Mouse (Mus musculus) hindbrain, embryonic 11.5 days (tissue): Measurements from ENCODE around the gene Iscu. TPM values are rescaled to one million over a fixed set of nuclear protein-coding genes. Genes with fewer than 3 reads are reported as not detected.
"Not testable (repeated sequence)": the region's sequence is repeated elsewhere in the genome, so short reads cannot be mapped to it uniquely, and the experiment has no call there.

Source experiments
- ATAC-seq: fragments of 200-750 bp; cut with Nextera tagmentation; 2 replicates; pipeline ENCODE4 v1.8.0; 2017; ENCODE audit warnings: mild to moderate bottlenecking, moderate TSS enrichment, moderate library complexity; ENCODE audit not compliant: low FRiP score
- DNase-seq: peaks from one replicate; pipeline ENCODE4 v3.0.0-alpha.2; 2015; ENCODE audit warnings: low spot score
- H3K27ac ChIP-seq: fragments of 300-500 bp; sonication (generic); 2 replicates; pipeline ENCODE4 v1.5.1; 2014; ENCODE audit warnings: mild to moderate bottlenecking, low read depth, low read length
- H3K27me3 ChIP-seq: fragments of 300-500 bp; sonication (generic); 2 replicates; pipeline ENCODE4 v1.6.1; 2014; ENCODE audit warnings: mild to moderate bottlenecking, low read length, moderate library complexity, mixed read lengths; ENCODE audit not compliant: control insufficient read depth, insufficient read depth
- H3K36me3 ChIP-seq: fragments of 300-500 bp; sonication (generic); 2 replicates; pipeline ENCODE4 v1.6.1; 2014; ENCODE audit warnings: mild to moderate bottlenecking, low read length, moderate library complexity, mixed read lengths; ENCODE audit not compliant: control insufficient read depth, insufficient read depth
- H3K4me1 ChIP-seq: fragments of 300-500 bp; sonication (generic); replicated peaks from 2 replicates; pipeline ENCODE4 v1.6.1; 2014; ENCODE audit warnings: low read length, mixed read lengths; ENCODE audit not compliant: control insufficient read depth, insufficient read depth
- H3K4me2 ChIP-seq: fragments of 300-500 bp; sonication (generic); replicated peaks from 2 replicates; pipeline ENCODE4 v1.6.1; 2014; ENCODE audit warnings: mild to moderate bottlenecking, low read depth, low read length
- H3K4me3 ChIP-seq: fragments of 300-500 bp; sonication (generic); 2 replicates; pipeline ENCODE4 v1.5.1; 2014; ENCODE audit warnings: low read depth, low read length
- H3K9ac ChIP-seq: fragments of 300-500 bp; sonication (generic); 2 replicates; pipeline ENCODE4 v1.6.1; 2014; ENCODE audit warnings: low read depth, low read length
- H3K9me3 ChIP-seq: fragments of 300-500 bp; sonication (generic); 2 replicates; pipeline ENCODE4 v1.6.1; 2016; ENCODE audit warnings: low read length; ENCODE audit not compliant: control insufficient read depth
- WGBS: fragments of 180-500 bp; shearing (Covaris S2); extraction: QIAGEN DNeasy Blood & Tissue Kit; methylation state at CpG from one replicate; pipeline ENCODE4 v1.1.7; 2014; 5-methylcytosine and 5-hydroxymethylcytosine counted together
- polyA plus RNA-seq: library from polyadenylated mRNA; unstranded; fragments of >200 nt; fragmentation: Nextera tagmentation; extraction: Ambion mirVana; gene quantifications from 2 replicates; pipeline ENCODE4 v1.2.1, GENCODE M21; 2014

Iscu gene
- polyA plus RNA-seq, 1 experiment from 2014 or later: 108 TPM

- peaks cover 15% of the 10 kb centered on the region for H3K4me1 ChIP-seq
- peak within 1 kb of the TSS; percentile 13 for H3K4me3 ChIP-seq
- no peaks in the 10 kb centered on the region for H3K36me3 ChIP-seq
- no peaks in the 10 kb centered on the region for H3K27me3 ChIP-seq
- no peak within 1 kb of the TSS for H3K9ac ChIP-seq
- WGBS: 0% methylated on average over 11 of the region's 11 CpGs
- peak within 1 kb of the TSS; percentile 20 for H3K4me2 ChIP-seq
- H3K27ac ChIP-seq: peak within 1 kb of the TSS; percentile 40; the same call in 1 of the 2 replicates
- ATAC-seq (peak; percentile 83), DNase-seq (peak; percentile 76)
- H3K9me3 ChIP-seq: no peaks in the 10 kb centered on the region
These were observed 27.7 kb downstream of the Iscu start, which contains the start of gene Tmem119 for GRCm38 (mm10) chr5:113800280-113800679. TSS of gene Tmem119 (minus strand) at chr5:113800516.

- Histone ChIP-seq H3K4me2 (no peak overlapping the region), H3K4me1 (peaks cover 5% of the 10 kb centered on the region; the same call in 1 of the 2 replicates), H3K27ac (no peak overlapping the region), H3K9me3 (no peaks in the 10 kb centered on the region), H3K4me3 (no peak overlapping the region), H3K27me3 (0 out of 2 replicates have a peak, but pooled peaks cover 2% of the 10 kb centered on the region), H3K9ac (no peak overlapping the region), H3K36me3 (no peaks in the 10 kb centered on the region)
- DNase-seq (no peak), ATAC-seq (no peak)
- WGBS: 67% methylated on average over 7 of the region's 7 CpGs
These were observed 31.9 kb downstream of the Iscu start for GRCm38 (mm10) chr5:113804395-113804966.

GRCm38 (mm10) chr5:113805301-113805700 is 32.8 kb downstream of the Iscu start:
- H3K36me3 ChIP-seq: no peaks in the 10 kb centered on the region
- no peak overlapping the region for H3K4me3 ChIP-seq
- no peak for ATAC-seq
- DNase-seq: no peak
- 0 out of 2 replicates have a peak, but pooled peaks cover 3% of the 10 kb centered on the region for H3K4me1 ChIP-seq
- H3K27me3 ChIP-seq: 0 out of 2 replicates have a peak, but pooled peaks cover 2% of the 10 kb centered on the region
- H3K9ac ChIP-seq: no peak overlapping the region
- 83% methylated on average over 9 of the region's 9 CpGs for WGBS
- no peaks in the 10 kb centered on the region for H3K9me3 ChIP-seq
- no peak overlapping the region for H3K27ac ChIP-seq
- H3K4me2 ChIP-seq: no peak overlapping the region

- H3K4me1 ChIP-seq: no peaks in the 10 kb centered on the region
- ATAC-seq: no peak
- no peak overlapping the region for H3K4me3 ChIP-seq
- H3K27ac ChIP-seq: no peak overlapping the region
- DNase-seq: no peak
- no peak overlapping the region for H3K9ac ChIP-seq
- 35% methylated on average over 10 of the region's 10 CpGs for WGBS
- no peaks in the 10 kb centered on the region for H3K9me3 ChIP-seq
- H3K27me3 ChIP-seq: 0 out of 2 replicates have a peak, but pooled peaks cover 2% of the 10 kb centered on the region
- H3K4me2 ChIP-seq: no peak overlapping the region
- H3K36me3 ChIP-seq: no peaks in the 10 kb centered on the region
These were observed 33.9 kb downstream of the Iscu start for GRCm38 (mm10) chr5:113806414-113806813.

GRCm38 (mm10) chr5:113807712-113808111 is 35.2 kb downstream of the Iscu start:
- no peak overlapping the region for H3K27ac ChIP-seq
- H3K4me1 ChIP-seq: no peaks in the 10 kb centered on the region
- no peak overlapping the region for H3K4me3 ChIP-seq
- DNase-seq (no peak), ATAC-seq (no peak)
- no peaks in the 10 kb centered on the region for H3K36me3 ChIP-seq
- no peak overlapping the region for H3K9ac ChIP-seq
- no peak overlapping the region for H3K4me2 ChIP-seq
- WGBS: 52% methylated on average over 9 of the region's 9 CpGs
- 0 out of 2 replicates have a peak, but pooled peaks cover 2% of the 10 kb centered on the region for H3K27me3 ChIP-seq
- H3K9me3 ChIP-seq: no peaks in the 10 kb centered on the region

GRCm38 (mm10) chr5:113808177-113808576 is 35.6 kb downstream of the Iscu start:
- Histone ChIP-seq H3K27ac (no peak overlapping the region), H3K4me2 (no peak overlapping the region), H3K9ac (no peak overlapping the region), H3K27me3 (0 out of 2 replicates have a peak, but pooled peaks cover 2% of the 10 kb centered on the region), H3K4me1 (no peaks in the 10 kb centered on the region), H3K4me3 (no peak overlapping the region), H3K9me3 (no peaks in the 10 kb centered on the region), H3K36me3 (no peaks in the 10 kb centered on the region)
- peak; percentile 16 for DNase-seq
- no peak for ATAC-seq
- WGBS: 51% methylated on average over 2 of the region's 2 CpGs

- Histone ChIP-seq H3K4me2 (no peak overlapping the region), H3K9ac (no peak overlapping the region), H3K9me3 (no peaks in the 10 kb centered on the region), H3K27me3 (0 out of 2 replicates have a peak, but pooled peaks cover 2% of the 10 kb centered on the region), H3K36me3 (no peaks in the 10 kb centered on the region), H3K4me1 (no peaks in the 10 kb centered on the region), H3K4me3 (no peak overlapping the region), H3K27ac (no peak overlapping the region)
- ATAC-seq (no peak), DNase-seq (no peak)
- WGBS: 93% methylated on average over 4 of the region's 4 CpGs
These were observed 37.6 kb downstream of the Iscu start for GRCm38 (mm10) chr5:113810111-113810510.

GRCm38 (mm10) chr5:113811824-113812420 is 39.4 kb downstream of the Iscu start:
- H3K9ac ChIP-seq, H3K4me2 ChIP-seq, H3K27ac ChIP-seq, H3K9me3 ChIP-seq, H3K4me3 ChIP-seq, H3K27me3 ChIP-seq, H3K4me1 ChIP-seq, ATAC-seq, H3K36me3 ChIP-seq: not testable (repeated sequence)
- WGBS: 25% methylated on average over 11 of the region's 12 CpGs
- DNase-seq: peak; percentile 14

GRCm38 (mm10) chr5:113812638-113813037 is 40.1 kb downstream of the Iscu start:
- no peaks in the 10 kb centered on the region for H3K9me3 ChIP-seq
- 93% methylated on average over 2 of the region's 2 CpGs for WGBS
- H3K4me3 ChIP-seq: no peak overlapping the region
- H3K27ac ChIP-seq: no peak overlapping the region
- DNase-seq (no peak), ATAC-seq (no peak)
- H3K9ac ChIP-seq: no peak overlapping the region
- 0 out of 2 replicates have a peak, but pooled peaks cover under 1% of the 10 kb centered on the region for H3K27me3 ChIP-seq
- H3K4me1 ChIP-seq: no peaks in the 10 kb centered on the region
- H3K4me2 ChIP-seq: no peak overlapping the region
- H3K36me3 ChIP-seq: no peaks in the 10 kb centered on the region
